Mouse (Mus musculus) liver, embryonic 16.5 days (tissue): ENCODE measurements around the gene Hivep3. TPM values are rescaled to one million over a fixed set of nuclear protein-coding genes. Genes with fewer than 3 reads are reported as not detected.

Source experiments
- ATAC-seq: fragments of 200-750 bp; cut with Nextera tagmentation; 2 replicates; pipeline ENCODE4 v1.8.0; 2017; ENCODE audit warnings: low read depth, mild to moderate bottlenecking, moderate number of reproducible peaks, moderate library complexity
- H3K27ac ChIP-seq: fragments of 300-500 bp; sonication (generic); 2 replicates; pipeline ENCODE4 v1.5.1; 2014; ENCODE audit warnings: mild to moderate bottlenecking, low read length
- H3K27me3 ChIP-seq: fragments of 300-500 bp; sonication (generic); 2 replicates; pipeline ENCODE4 v1.6.1; 2014; ENCODE audit warnings: low read depth, low read length, mixed read lengths; ENCODE audit not compliant: control insufficient read depth, insufficient read depth
- H3K36me3 ChIP-seq: fragments of 300-500 bp; sonication (generic); 2 replicates; pipeline ENCODE4 v1.6.1; 2014; ENCODE audit warnings: mild to moderate bottlenecking; ENCODE audit not compliant: control insufficient read depth, insufficient read depth
- H3K4me1 ChIP-seq: fragments of 300-500 bp; sonication (generic); 2 replicates; pipeline ENCODE4 v1.6.1; 2014; ENCODE audit warnings: low read depth, low read length, mixed read lengths; ENCODE audit not compliant: control insufficient read depth
- H3K4me2 ChIP-seq: fragments of 300-500 bp; sonication (generic); 2 replicates; pipeline ENCODE4 v1.6.1; 2014; ENCODE audit warnings: low read depth, low read length, mixed read lengths
- H3K4me3 ChIP-seq: fragments of 300-500 bp; sonication (generic); 2 replicates; pipeline ENCODE4 v1.5.1; 2014; ENCODE audit warnings: low read depth, mild to moderate bottlenecking, low read length
- H3K9ac ChIP-seq: fragments of 300-500 bp; sonication (generic); 2 replicates; pipeline ENCODE4 v1.6.1; 2014; ENCODE audit warnings: low read depth, low read length
- H3K9me3 ChIP-seq: fragments of 300-500 bp; sonication (generic); replicated peaks from 2 replicates; pipeline ENCODE4 v1.6.1; 2016; ENCODE audit warnings: low read length; ENCODE audit not compliant: control insufficient read depth
- WGBS: fragments of 180-500 bp; shearing (Covaris S2); extraction: QIAGEN DNeasy Blood & Tissue Kit; methylation state at CpG from one replicate; pipeline ENCODE4 v1.1.7; 2014; ENCODE audit not compliant: insufficient replicate concordance; 5-methylcytosine and 5-hydroxymethylcytosine counted together
- polyA plus RNA-seq: library from polyadenylated mRNA; unstranded; fragments of >200 nt; fragmentation: Nextera tagmentation; extraction: Ambion mirVana; gene quantifications from 2 replicates; pipeline ENCODE4 v1.2.1, GENCODE M21; 2015

Gene Hivep3
- polyA plus RNA-seq, 1 experiment from 2014 or later = 2.1 TPM

- WGBS = 50% methylated on average over 5 of the region's 5 CpGs
- H3K4me3 ChIP-seq = no peak overlapping the region
- no peaks in the 10 kb centered on the region for H3K36me3 ChIP-seq
- H3K9me3 ChIP-seq = no peaks in the 10 kb centered on the region
- H3K27ac ChIP-seq = no peak overlapping the region
- no peak for ATAC-seq
- no peaks in the 10 kb centered on the region for H3K27me3 ChIP-seq
- no peaks in the 10 kb centered on the region for H3K4me1 ChIP-seq
- H3K9ac ChIP-seq = no peak overlapping the region
- no peak overlapping the region for H3K4me2 ChIP-seq
These were observed 340.5 kb downstream of the Hivep3 start for GRCm38 (mm10) chr4:120074061-120074460.

GRCm38 (mm10) chr4:120077322-120077721 lies 343.7 kb downstream of the Hivep3 start:
- Histone ChIP-seq H3K4me2 (no peak overlapping the region), H3K27me3 (no peaks in the 10 kb centered on the region), H3K9me3 (no peaks in the 10 kb centered on the region), H3K36me3 (no peaks in the 10 kb centered on the region), H3K4me3 (no peak overlapping the region), H3K4me1 (no peaks in the 10 kb centered on the region), H3K27ac (no peak overlapping the region), H3K9ac (no peak overlapping the region)
- WGBS = 67% methylated on average over 8 of the region's 8 CpGs
- no peak for ATAC-seq

- H3K4me3 ChIP-seq = no peak overlapping the region
- H3K9me3 ChIP-seq = no peaks in the 10 kb centered on the region
- no peak overlapping the region for H3K27ac ChIP-seq
- WGBS = 45% methylated on average over 5 of the region's 5 CpGs
- H3K9ac ChIP-seq = no peak overlapping the region
- no peaks in the 10 kb centered on the region for H3K27me3 ChIP-seq
- no peak overlapping the region for H3K4me2 ChIP-seq
- no peaks in the 10 kb centered on the region for H3K36me3 ChIP-seq
- no peak for ATAC-seq
- H3K4me1 ChIP-seq = no peaks in the 10 kb centered on the region
These were observed 348.9 kb downstream of the Hivep3 start for GRCm38 (mm10) chr4:120082527-120082926.

- no peaks in the 10 kb centered on the region for H3K9me3 ChIP-seq
- H3K9ac ChIP-seq = no peak overlapping the region
- no peak overlapping the region for H3K4me3 ChIP-seq
- no peak for ATAC-seq
- 57% methylated on average over 3 of the region's 3 CpGs for WGBS
- no peak overlapping the region for H3K27ac ChIP-seq
- H3K4me2 ChIP-seq = no peak overlapping the region
- no peaks in the 10 kb centered on the region for H3K4me1 ChIP-seq
- H3K27me3 ChIP-seq = no peaks in the 10 kb centered on the region
- no peaks in the 10 kb centered on the region for H3K36me3 ChIP-seq
These were observed 350.1 kb downstream of the Hivep3 start for GRCm38 (mm10) chr4:120083700-120084099.

GRCm38 (mm10) chr4:120089536-120089935 lies 356.0 kb downstream of the Hivep3 start:
- no peak for ATAC-seq
- H3K27me3 ChIP-seq = no peaks in the 10 kb centered on the region
- no peak overlapping the region for H3K4me3 ChIP-seq
- 69% methylated on average over 8 of the region's 8 CpGs for WGBS
- no peak overlapping the region for H3K9ac ChIP-seq
- no peaks in the 10 kb centered on the region for H3K36me3 ChIP-seq
- H3K4me2 ChIP-seq = no peak overlapping the region
- H3K9me3 ChIP-seq = no peaks in the 10 kb centered on the region
- no peak overlapping the region for H3K27ac ChIP-seq
- H3K4me1 ChIP-seq = no peaks in the 10 kb centered on the region

- no peak overlapping the region for H3K4me3 ChIP-seq
- WGBS = 36% methylated on average over 1 of the region's 1 CpGs
- H3K27me3 ChIP-seq = no peaks in the 10 kb centered on the region
- no peaks in the 10 kb centered on the region for H3K9me3 ChIP-seq
- no peak for ATAC-seq
- no peak overlapping the region for H3K27ac ChIP-seq
- H3K36me3 ChIP-seq = no peaks in the 10 kb centered on the region
- H3K4me1 ChIP-seq = no peaks in the 10 kb centered on the region
- no peak overlapping the region for H3K4me2 ChIP-seq
- H3K9ac ChIP-seq = no peak overlapping the region
These were observed 358.6 kb downstream of the Hivep3 start for GRCm38 (mm10) chr4:120091997-120092783.

GRCm38 (mm10) chr4:120096935-120097334 lies 363.4 kb downstream of the Hivep3 start:
- no peaks in the 10 kb centered on the region for H3K9me3 ChIP-seq
- H3K4me2 ChIP-seq = no peak overlapping the region
- H3K4me3 ChIP-seq = no peak overlapping the region
- ATAC-seq = no peak
- H3K9ac ChIP-seq = no peak overlapping the region
- H3K27ac ChIP-seq = no peak overlapping the region
- no peaks in the 10 kb centered on the region for H3K36me3 ChIP-seq
- 76% methylated on average over 19 of the region's 19 CpGs for WGBS
- H3K27me3 ChIP-seq = no peaks in the 10 kb centered on the region
- H3K4me1 ChIP-seq = no peaks in the 10 kb centered on the region

- H3K36me3 ChIP-seq = no peaks in the 10 kb centered on the region
- H3K27me3 ChIP-seq = no peaks in the 10 kb centered on the region
- no peak overlapping the region for H3K27ac ChIP-seq
- no peaks in the 10 kb centered on the region for H3K9me3 ChIP-seq
- H3K4me1 ChIP-seq = no peaks in the 10 kb centered on the region
- ATAC-seq = no peak
- no peak overlapping the region for H3K4me2 ChIP-seq
- H3K4me3 ChIP-seq = no peak overlapping the region
- no peak overlapping the region for H3K9ac ChIP-seq
These were observed 367.6 kb downstream of the Hivep3 start for GRCm38 (mm10) chr4:120101186-120101585.

- H3K36me3 ChIP-seq = no peaks in the 10 kb centered on the region
- ATAC-seq = no peak
- 39% methylated on average over 5 of the region's 5 CpGs for WGBS
These were observed 371.0 kb downstream of the Hivep3 start for GRCm38 (mm10) chr4:120104599-120104998.

More at GRCm38 (mm10) chr4:120104599-120104998, 371.0 kb downstream of the Hivep3 start:
- H3K27me3 ChIP-seq = no peaks in the 10 kb centered on the region
- no peaks in the 10 kb centered on the region for H3K4me1 ChIP-seq
- no peaks in the 10 kb centered on the region for H3K9me3 ChIP-seq
- no peak overlapping the region for H3K9ac ChIP-seq
- H3K4me3 ChIP-seq = no peak overlapping the region
- H3K27ac ChIP-seq = no peak overlapping the region
- no peak overlapping the region for H3K4me2 ChIP-seq
